Mouse (Mus musculus) olfactory bulb, adult 2 months (tissue): Measurements from ENCODE around the gene Lrba.

Experiments used
- CTCF ChIP-seq: fragments of 200-500 bp; IDR thresholded peaks from 2 replicates; pipeline ENCODE4 v1.5.1; 2012; ENCODE audit warnings: low read depth, mild to moderate bottlenecking, low read length, moderate library complexity; ENCODE audit not compliant: insufficient read depth
- POLR2A ChIP-seq: fragments of 200-500 bp; IDR thresholded peaks from 2 replicates; pipeline ENCODE4 v1.6.1; 2012; ENCODE audit warnings: mild to moderate bottlenecking, low read depth, low read length, moderate library complexity; ENCODE audit not compliant: insufficient read depth

DNA sequence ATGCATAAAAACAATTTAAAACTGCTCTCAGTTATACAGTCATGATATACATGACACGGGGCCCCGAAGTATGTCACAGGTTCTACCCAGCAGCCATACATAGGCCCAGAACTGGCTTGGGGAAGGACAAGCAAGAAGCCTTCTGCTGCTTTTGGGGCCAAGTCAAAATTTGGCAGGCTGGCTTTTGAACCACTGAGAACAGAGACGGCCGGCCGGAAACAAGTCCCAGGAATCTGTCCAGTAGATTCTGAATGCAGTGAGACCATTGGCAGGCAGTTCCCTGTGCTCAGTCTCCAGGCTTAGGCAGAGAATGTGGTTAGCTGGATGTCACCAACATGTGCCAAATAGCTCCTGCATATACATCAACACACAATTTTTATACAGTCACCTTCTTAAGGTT is 565.3 kb downstream of the Lrba start:
- no peak for TF ChIP-seq POLR2A
- no peak for TF ChIP-seq CTCF
